Mouse (Mus musculus) ES-E14 (cell line): ENCODE measurements around the gene Ncor1. TPM values are rescaled to one million over a fixed set of nuclear protein-coding genes. Genes with fewer than 3 reads are reported as not detected.

Source experiments
- DNase-seq: peaks from one replicate; pipeline ENCODE4 v3.0.0-alpha.2; 2013; ENCODE audit warnings: low read depth, low spot score
- H3K27ac ChIP-seq: 2 replicates; pipeline ENCODE4 v1.5.1; 2012; ENCODE audit warnings: low read depth, mild to moderate bottlenecking, low read length, moderate library complexity, mixed read lengths; ENCODE audit not compliant: poor library complexity, insufficient read depth, severe bottlenecking
- H3K36me3 ChIP-seq: 2 replicates; pipeline ENCODE4 v1.6.1; 2012; ENCODE audit warnings: mild to moderate bottlenecking, low read length, moderate library complexity, mixed read lengths; ENCODE audit not compliant: control insufficient read depth, poor library complexity, insufficient read depth, severe bottlenecking
- H3K4me1 ChIP-seq, 2 experiments: fragments of 150-350 bp in 1 of 2; sonication (generic) in 1 of 2; 2 replicates each; pipeline ENCODE4 v1.6.1; 2012; ENCODE audit warnings: low read length in 2 of 2, mild to moderate bottlenecking in 1 of 2, mixed read lengths in 1 of 2; ENCODE audit not compliant: control insufficient read depth in 2 of 2, insufficient read depth in 2 of 2, poor library complexity in 1 of 2
- H3K4me3 ChIP-seq, 2 experiments: fragments of 150-350 bp in 1 of 2; sonication (generic) in 1 of 2; 2 replicates each; pipeline ENCODE4 v1.5.1; 2012; ENCODE audit warnings: low read length in 2 of 2, low read depth in 1 of 2, mild to moderate bottlenecking in 1 of 2, mixed read lengths in 1 of 2; ENCODE audit not compliant: insufficient read depth in 1 of 2, poor library complexity in 1 of 2, severe bottlenecking in 1 of 2
- H3K9ac ChIP-seq: 2 replicates; pipeline ENCODE4 v1.6.1; 2012; ENCODE audit warnings: low read depth, mild to moderate bottlenecking, low read length, mixed read lengths; ENCODE audit not compliant: poor library complexity, insufficient read depth, severe bottlenecking
- H3K9me3 ChIP-seq: fragments of 150-350 bp; sonication (generic); 2 replicates; pipeline ENCODE4 v1.6.1; 2012; ENCODE audit warnings: low read depth, mild to moderate bottlenecking, low read length; ENCODE audit not compliant: control insufficient read depth, insufficient read depth
- CHD2 ChIP-seq: IDR thresholded peaks from 2 replicates; pipeline ENCODE4 v1.6.1; 2014; ENCODE audit warnings: mild to moderate bottlenecking, low read depth, low read length, inconsistent platforms
- HCFC1 ChIP-seq: IDR thresholded peaks from 2 replicates; pipeline ENCODE4 v1.6.1; 2012; ENCODE audit warnings: low read length, inconsistent platforms, borderline replicate concordance; ENCODE audit not compliant: insufficient read depth
- MAFK ChIP-seq: IDR thresholded peaks from 2 replicates; pipeline ENCODE4 v1.6.1; 2014; ENCODE audit warnings: mild to moderate bottlenecking, low read depth, low read length, inconsistent platforms; ENCODE audit not compliant: insufficient read depth
- ZC3H11A ChIP-seq: IDR thresholded peaks from 2 replicates; pipeline ENCODE4 v1.6.1; 2012; ENCODE audit warnings: low read depth, mild to moderate bottlenecking, inconsistent platforms, low read length, borderline replicate concordance
- ZNF384 ChIP-seq: IDR thresholded peaks from 2 replicates; pipeline ENCODE4 v1.6.1; 2012; ENCODE audit warnings: low read depth, low read length, inconsistent platforms
- in situ Hi-C, 2 experiments: fragments of 600-800 bp; cut with MboI; formaldehyde crosslinking; loops; one replicate each; pipeline ENCODE4 v1.15.1; 2025; ENCODE audit warnings: low sequenced_read_pairs in 2 of 2, inconsistent platforms in 1 of 2; ENCODE audit not compliant: unreplicated experiment in 2 of 2
- total RNA-seq: library from RNA; depleted of rRNA; stranded (reverse); fragments of 300-350 nt; gene quantifications from 2 replicates; pipeline ENCODE4 v1.2.3, GENCODE M21; 2012

The Ncor1 gene
- total RNA-seq, 1 experiment = 186 TPM

- no peak for TF ChIP-seq MAFK
- no peak for TF ChIP-seq ZC3H11A
- TF ChIP-seq ZNF384 = no peak
- no peak for TF ChIP-seq HCFC1
- TF ChIP-seq CHD2 = no peak
- Histone ChIP-seq H3K27ac (peak overlapping the region; percentile 49; the same call in 1 of the 2 replicates), H3K36me3 (no peaks in the 10 kb centered on the region), H3K9me3 (no peaks in the 10 kb centered on the region), H3K4me3 (no peak overlapping the region), H3K9ac (no peak overlapping the region), H3K4me1 (peaks cover 14 to 22% of the 10 kb centered on the region in 2 experiments)
- DNase-seq = no peak
- in situ Hi-C loops = no loop called here
Measured at GRCm38 (mm10) chr11:62487540-62488350, 29.4 kb upstream of the Ncor1 start.

- no peak overlapping the region for H3K27ac ChIP-seq
- DNase-seq = no peak
- no peaks in the 10 kb centered on the region for H3K9me3 ChIP-seq
- in situ Hi-C loops = no loop called here
- no peak overlapping the region for H3K4me3 ChIP-seq
- no peak overlapping the region for H3K9ac ChIP-seq
- peaks cover 14 to 19% of the 10 kb centered on the region in 2 experiments for H3K4me1 ChIP-seq
- H3K36me3 ChIP-seq = no peaks in the 10 kb centered on the region
- TF ChIP-seq CHD2 (no peak), MAFK (no peak), ZC3H11A (no peak), HCFC1 (no peak), ZNF384 (no peak)
Measured at GRCm38 (mm10) chr11:62486949-62487348, 28.6 kb upstream of the Ncor1 start.

GRCm38 (mm10) chr11:62479581-62479980 is 21.2 kb upstream of the Ncor1 start:
- no peak for DNase-seq
- Histone ChIP-seq H3K27ac (no peak overlapping the region), H3K9me3 (no peaks in the 10 kb centered on the region), H3K4me1 (peaks cover 8 to 9% of the 10 kb centered on the region in 2 experiments), H3K36me3 (peaks cover 2% of the 10 kb centered on the region; the same call in 1 of the 2 replicates), H3K9ac (no peak overlapping the region), H3K4me3 (no peak overlapping the region)
- in situ Hi-C loops = no loop called here
- TF ChIP-seq ZC3H11A = no peak
- TF ChIP-seq ZNF384 = no peak

- Histone ChIP-seq H3K4me1 (peaks cover 8 to 9% of the 10 kb centered on the region in 2 experiments), H3K27ac (no peak overlapping the region), H3K9me3 (no peaks in the 10 kb centered on the region), H3K9ac (no peak overlapping the region), H3K36me3 (peaks cover 2% of the 10 kb centered on the region; the same call in 1 of the 2 replicates), H3K4me3 (no peak overlapping the region)
- in situ Hi-C loops = no loop called here
- DNase-seq = no peak
- TF ChIP-seq CHD2 = no peak
- TF ChIP-seq MAFK = no peak
- no peak for TF ChIP-seq ZC3H11A
- TF ChIP-seq ZNF384 = no peak
- no peak for TF ChIP-seq HCFC1
Measured at GRCm38 (mm10) chr11:62478931-62479330, 20.6 kb upstream of the Ncor1 start.

GRCm38 (mm10) chr11:62476156-62476555 is 17.8 kb upstream of the Ncor1 start:
- in situ Hi-C loops = no loop called here
- TF ChIP-seq ZNF384 (no peak), MAFK (no peak), ZC3H11A (no peak), CHD2 (no peak), HCFC1 (no peak)
- Histone ChIP-seq H3K9ac (no peak overlapping the region), H3K9me3 (no peaks in the 10 kb centered on the region), H3K36me3 (peaks cover 2% of the 10 kb centered on the region; the same call in 1 of the 2 replicates), H3K4me3 (no peak overlapping the region), H3K4me1 (peaks cover 8 to 9% of the 10 kb centered on the region in 2 experiments), H3K27ac (no peak overlapping the region)
- no peak for DNase-seq
